Mouse (Mus musculus) central nervous system, embryonic 11.5 days (tissue): ENCODE measurements around the gene Tfb2m. TPM values are rescaled to one million over a fixed set of nuclear protein-coding genes. Genes with fewer than 3 reads are reported as not detected.

Experiments used
- polyA plus RNA-seq: library from polyadenylated mRNA; depleted of rRNA; stranded (reverse); fragments of >200 nt; gene quantifications from 2 replicates; pipeline ENCODE4 v1.2.3, GENCODE M21; 2012; rRNA removed

Tfb2m gene
- 16.6 and 20.5 TPM in 2 replicates for polyA plus RNA-seq

DNA sequence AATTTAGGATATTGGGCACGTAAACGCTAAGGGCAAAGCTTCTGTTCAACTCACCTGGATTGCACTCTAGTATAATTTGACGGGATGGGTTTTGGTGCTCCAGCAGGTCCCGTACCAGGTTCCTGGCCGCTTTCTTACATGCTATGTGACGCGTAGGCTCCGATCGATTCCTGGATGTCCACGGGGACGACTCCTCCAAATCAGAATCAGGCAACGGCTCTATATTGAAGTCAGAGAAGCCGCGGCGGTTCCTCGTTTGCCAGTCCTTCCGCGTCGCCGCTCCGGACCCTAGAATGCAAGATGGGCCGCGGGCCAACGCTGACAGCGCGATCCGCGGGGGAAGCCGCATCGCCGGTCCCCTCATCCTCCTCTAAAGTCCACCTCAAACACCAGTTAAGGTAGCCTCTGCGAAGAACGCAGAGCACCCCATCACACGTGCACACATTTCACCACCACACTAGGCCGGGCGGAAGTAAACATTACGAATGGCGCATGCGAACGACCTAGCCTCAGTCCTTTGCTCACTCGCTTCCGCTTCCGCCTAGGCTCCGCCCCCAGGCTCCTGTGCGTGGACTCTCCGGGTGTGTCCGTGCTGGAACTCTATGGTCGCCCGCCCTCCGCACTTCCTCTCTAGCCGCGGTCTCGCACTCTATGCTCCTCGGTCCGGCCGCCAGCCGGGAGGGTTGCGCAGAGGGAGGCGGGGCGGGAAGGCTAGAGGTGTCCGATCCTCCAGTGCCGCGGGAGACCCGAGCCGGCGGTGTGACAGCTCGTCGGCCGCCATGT lies at the start of gene Tfb2m, which contains the start of gene Cnst:
Gene Tfb2m, minus strand, starts transcription at position 500 of the 783 bp plus-strand sequence.
Gene Cnst, plus strand, starts transcription at position 603 of the 783 bp plus-strand sequence.

DNA sequence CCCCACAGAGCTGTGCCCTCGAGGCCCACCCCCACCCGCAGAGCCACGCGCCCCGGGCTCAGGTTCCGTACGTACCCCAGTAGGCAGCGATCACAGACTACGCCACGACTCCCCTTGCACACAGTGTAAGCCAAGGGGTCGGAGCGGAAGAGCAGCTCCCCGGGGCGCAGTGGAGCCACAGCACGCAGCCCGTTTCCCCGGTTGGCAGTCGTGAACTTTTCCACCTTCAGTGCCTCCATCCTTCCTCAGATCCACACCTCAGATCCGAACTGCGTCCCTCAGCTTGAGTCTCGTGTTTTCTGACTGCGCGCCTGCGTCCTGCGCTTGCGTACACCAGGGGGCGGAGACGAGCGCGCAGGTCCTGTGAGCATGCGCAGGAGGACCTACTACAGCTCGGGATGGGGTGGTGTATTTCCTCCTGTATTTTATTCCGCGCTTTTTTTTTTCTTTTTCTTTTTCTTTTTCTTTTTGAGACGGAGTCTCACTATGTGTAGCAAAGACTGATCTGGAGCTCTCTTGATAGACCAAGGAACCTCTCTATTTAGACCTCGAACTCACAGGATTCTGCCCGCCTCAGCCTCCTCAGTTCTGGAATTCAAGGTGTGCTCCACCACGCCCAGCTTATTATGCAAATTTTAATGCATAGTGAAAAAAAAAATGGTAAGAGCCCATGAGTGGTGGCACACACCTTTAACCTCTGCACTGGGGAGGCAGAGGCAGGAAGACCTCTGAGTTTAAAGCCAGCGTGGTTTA lies 28.2 kb downstream of the Tfb2m start, which contains the start of gene Smyd3:
Gene Smyd3, minus strand, starts transcription at position 329 of the 753 bp plus-strand sequence.

Other genes with a start within 250 kb of the Tfb2m start
- 9.8 and 10.7 TPM in 2 replicates for gene Smyd3, start 28.2 kb downstream of the Tfb2m start, polyA plus RNA-seq
- gene Cnst, start 103 bp upstream of the Tfb2m start, polyA plus RNA-seq = 20.4 and 22.8 TPM in 2 replicates
- gene Sccpdh, start 121.9 kb upstream of the Tfb2m start, polyA plus RNA-seq = 43.2 and 51.2 TPM in 2 replicates
- 0.02 and 0.07 TPM in 2 replicates for gene Kif28, start 199.0 kb upstream of the Tfb2m start, polyA plus RNA-seq